Mouse (Mus musculus) stomach, embryonic 14.5 days (tissue): ENCODE results near the gene Trim17. TPM values are rescaled to one million over a fixed set of nuclear protein-coding genes. Genes with fewer than 3 reads are reported as not detected.
A peak's percentile ranks its signal among the peaks of the same experiment; 100 is the strongest.

Source experiments
- ATAC-seq: fragments of 200-750 bp; cut with Nextera tagmentation; 2 replicates; pipeline ENCODE4 v1.8.0; 2017; ENCODE audit warnings: low read depth, moderate TSS enrichment; ENCODE audit not compliant: insufficient number of reproducible peaks, insufficient read depth, low FRiP score
- H3K27ac ChIP-seq: fragments of 300-500 bp; sonication (generic); 2 replicates; pipeline ENCODE4 v1.5.1; 2014; ENCODE audit warnings: mild to moderate bottlenecking, low read length, moderate library complexity, mixed read lengths
- H3K27me3 ChIP-seq: fragments of 300-500 bp; sonication (generic); 2 replicates; pipeline ENCODE4 v1.6.1; 2014; ENCODE audit warnings: low read length, control low read depth, mixed read lengths; ENCODE audit not compliant: control insufficient read depth, insufficient read depth
- H3K36me3 ChIP-seq: fragments of 300-500 bp; sonication (generic); 2 replicates; pipeline ENCODE4 v1.6.1; 2014; ENCODE audit warnings: mild to moderate bottlenecking, control low read depth, low read length, moderate library complexity, mixed read lengths; ENCODE audit not compliant: control insufficient read depth, insufficient read depth
- H3K4me1 ChIP-seq: fragments of 300-500 bp; sonication (generic); 2 replicates; pipeline ENCODE4 v1.6.1; 2014; ENCODE audit warnings: low read length, control low read depth, mixed read lengths; ENCODE audit not compliant: control insufficient read depth, insufficient read depth
- H3K4me2 ChIP-seq: fragments of 300-500 bp; sonication (generic); replicated peaks from 2 replicates; pipeline ENCODE4 v1.6.1; 2014; ENCODE audit warnings: low read depth, low read length, control low read depth
- H3K4me3 ChIP-seq: fragments of 300-500 bp; sonication (generic); 2 replicates; pipeline ENCODE4 v1.5.1; 2014; ENCODE audit warnings: low read depth, low read length, control low read depth
- H3K9ac ChIP-seq: fragments of 300-500 bp; sonication (generic); replicated peaks from 2 replicates; pipeline ENCODE4 v1.6.1; 2014; ENCODE audit warnings: low read depth, mild to moderate bottlenecking, control low read depth, low read length, moderate library complexity, mixed read lengths
- H3K9me3 ChIP-seq: fragments of 300-500 bp; sonication (generic); 2 replicates; pipeline ENCODE4 v1.6.1; 2016; ENCODE audit warnings: low read depth, low read length, control low read depth; ENCODE audit not compliant: control insufficient read depth
- WGBS: fragments of 180-500 bp; shearing (Covaris S2); extraction: QIAGEN DNeasy Blood & Tissue Kit; methylation state at CpG from one replicate; pipeline ENCODE4 v1.1.7; 2014; 5-methylcytosine and 5-hydroxymethylcytosine counted together
- polyA plus RNA-seq: library from polyadenylated mRNA; unstranded; fragments of >200 nt; fragmentation: Nextera tagmentation; extraction: Ambion mirVana; gene quantifications from 2 replicates; pipeline ENCODE4 v1.2.1, GENCODE M21; 2014

Gene Trim17
- polyA plus RNA-seq, 1 experiment from 2014 or later: 0.20 TPM

DNA sequence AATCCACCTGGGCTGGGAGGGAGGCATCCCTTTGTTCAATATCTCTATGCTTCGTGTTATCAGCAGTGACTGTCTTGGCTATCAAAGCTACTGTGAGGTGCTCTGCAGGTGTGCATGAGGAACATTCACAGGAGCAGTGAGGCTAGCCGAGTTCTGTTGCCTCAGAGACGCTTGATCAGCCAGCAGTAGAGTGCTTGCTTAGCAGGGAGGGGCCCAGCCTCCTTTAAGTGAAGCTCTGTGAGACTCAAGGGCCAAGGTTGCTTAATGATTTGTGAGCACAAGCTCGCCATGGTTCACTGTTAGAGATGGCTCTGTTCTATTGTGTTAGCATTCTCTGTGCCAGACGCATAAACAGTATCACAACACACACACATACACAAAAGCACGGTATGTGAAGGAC is 15.2 kb downstream of the Trim17 start:
- no peak overlapping the region for H3K27ac ChIP-seq
- H3K4me2 ChIP-seq: no peak overlapping the region
- no peaks in the 10 kb centered on the region for H3K4me1 ChIP-seq
- no peaks in the 10 kb centered on the region for H3K9me3 ChIP-seq
- H3K9ac ChIP-seq: no peak overlapping the region
- H3K4me3 ChIP-seq: no peak overlapping the region
- no peaks in the 10 kb centered on the region for H3K27me3 ChIP-seq
- ATAC-seq: no peak
- WGBS: 58% methylated on average over 6 of the region's 6 CpGs
- no peaks in the 10 kb centered on the region; the same call in 1 of the 2 replicates for H3K36me3 ChIP-seq

DNA sequence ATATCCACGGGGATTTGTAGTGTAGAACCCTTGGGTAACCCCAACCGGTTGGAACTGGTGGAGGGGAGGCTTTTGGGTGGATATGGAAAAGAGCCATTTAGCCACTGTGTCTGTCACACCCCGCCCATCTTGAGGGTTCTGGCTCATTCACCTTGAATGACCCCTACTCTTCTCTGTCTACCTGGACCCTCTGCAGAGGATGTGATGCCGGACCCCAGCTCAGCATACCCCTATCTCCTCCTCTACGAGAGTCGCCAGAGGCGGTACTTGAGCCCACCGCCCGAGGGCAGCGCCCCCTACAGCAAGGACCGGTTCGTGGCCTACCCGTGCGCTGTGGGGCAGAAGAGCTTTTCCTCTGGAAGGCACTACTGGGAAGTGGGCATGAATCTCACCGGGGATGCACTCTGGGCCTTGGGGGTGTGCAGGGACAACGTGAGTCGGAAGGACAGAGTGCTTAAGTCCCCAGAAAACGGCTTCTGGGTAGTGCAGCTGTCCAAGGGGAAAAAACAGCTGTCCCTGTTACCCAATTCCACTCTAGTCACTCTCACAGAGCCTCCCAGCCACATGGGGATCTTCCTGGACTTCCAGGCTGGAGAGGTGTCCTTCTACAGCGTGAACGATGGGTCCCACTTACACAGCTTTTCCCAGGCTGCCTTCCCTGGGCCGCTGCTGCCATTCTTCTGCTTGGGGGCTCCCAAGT is 16.5 kb downstream of the Trim17 start:
- Histone ChIP-seq H3K9me3 (no peaks in the 10 kb centered on the region), H3K4me2 (no peak overlapping the region), H3K27me3 (no peaks in the 10 kb centered on the region), H3K36me3 (no peaks in the 10 kb centered on the region; the same call in 1 of the 2 replicates), H3K27ac (no peak overlapping the region), H3K4me3 (no peak overlapping the region), H3K9ac (no peak overlapping the region), H3K4me1 (no peaks in the 10 kb centered on the region)
- 88% methylated on average over 21 of the region's 21 CpGs for WGBS
- ATAC-seq: no peak

DNA sequence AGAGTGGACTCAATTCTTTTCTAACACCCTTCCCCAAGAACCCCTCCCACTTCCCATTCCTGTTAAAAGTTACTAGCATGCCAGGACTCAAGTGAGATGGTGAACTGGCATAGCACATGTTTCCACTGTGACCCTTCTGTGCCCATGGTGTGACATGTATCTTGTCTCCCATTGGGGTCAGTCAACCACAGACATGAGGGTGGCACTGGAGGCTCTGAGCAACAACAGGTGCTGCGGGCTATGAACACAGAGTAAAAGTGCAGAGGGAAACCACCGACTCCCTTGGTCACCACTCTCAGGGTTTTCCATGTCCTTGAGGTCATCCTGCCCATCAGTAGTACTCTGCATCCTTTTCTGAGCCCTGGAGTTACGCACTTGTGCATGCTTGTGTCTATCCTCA is 17.3 kb downstream of the Trim17 start:
- Histone ChIP-seq H3K27me3 (no peaks in the 10 kb centered on the region), H3K4me3 (no peak overlapping the region), H3K9ac (no peak overlapping the region), H3K27ac (no peak overlapping the region), H3K4me2 (no peak overlapping the region), H3K4me1 (no peaks in the 10 kb centered on the region), H3K36me3 (no peaks in the 10 kb centered on the region; the same call in 1 of the 2 replicates), H3K9me3 (no peaks in the 10 kb centered on the region)
- ATAC-seq: no peak
- 96% methylated on average over 3 of the region's 3 CpGs for WGBS

DNA sequence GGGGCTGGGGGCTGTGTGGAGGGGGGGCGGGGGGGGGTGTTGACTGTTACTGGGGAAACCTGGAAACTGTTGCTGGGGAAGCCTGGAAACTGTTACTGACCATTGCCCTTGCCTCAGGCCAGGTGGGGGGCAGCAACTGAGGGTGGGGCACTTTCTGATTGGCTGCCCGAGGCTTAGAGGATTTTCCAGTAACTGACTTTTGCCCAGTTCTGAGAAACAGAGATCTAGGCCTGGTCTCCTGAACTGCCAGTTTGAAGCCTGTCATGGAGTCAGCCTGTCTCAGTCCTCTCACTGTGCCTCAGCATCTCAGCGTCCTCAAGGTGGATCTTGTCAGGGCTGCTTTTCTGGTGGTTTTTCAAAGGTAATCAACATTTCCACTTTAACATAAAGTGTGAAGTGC is 19.9 kb downstream of the Trim17 start:
- Histone ChIP-seq H3K4me3 (no peak overlapping the region), H3K9ac (no peak overlapping the region), H3K4me1 (peaks cover 8% of the 10 kb centered on the region), H3K4me2 (no peak overlapping the region), H3K36me3 (no peaks in the 10 kb centered on the region; the same call in 1 of the 2 replicates), H3K27ac (no peak overlapping the region), H3K9me3 (no peaks in the 10 kb centered on the region), H3K27me3 (no peaks in the 10 kb centered on the region)
- 78% methylated on average over 3 of the region's 3 CpGs for WGBS
- no peak for ATAC-seq

DNA sequence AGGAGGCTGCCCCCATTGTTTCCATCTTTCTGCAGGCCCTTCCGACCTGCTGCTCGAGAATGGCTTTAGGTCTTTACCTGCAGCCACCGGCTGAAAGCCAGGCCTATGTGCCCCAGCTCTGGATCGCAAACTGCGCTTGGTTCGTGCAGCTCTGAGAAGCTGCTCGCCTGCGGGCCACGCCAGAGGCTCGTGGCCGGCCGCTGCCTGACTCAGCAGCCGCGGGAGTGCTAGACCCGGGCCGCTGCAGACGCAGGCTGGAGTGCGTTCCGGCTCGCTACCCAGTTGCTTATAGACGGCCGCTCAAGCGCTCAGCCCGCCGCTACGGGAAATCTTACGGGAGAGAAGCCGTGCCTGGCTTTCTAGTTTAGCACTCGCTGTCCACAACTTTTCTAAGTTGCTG is 22.7 kb downstream of the Trim17 start:
- Histone ChIP-seq H3K4me3 (peak overlapping the region; percentile 96), H3K36me3 (peaks cover 3% of the 10 kb centered on the region; the same call in 1 of the 2 replicates), H3K27me3 (no peaks in the 10 kb centered on the region), H3K4me1 (peaks cover 17% of the 10 kb centered on the region), H3K4me2 (peak overlapping the region; percentile 99), H3K9me3 (no peaks in the 10 kb centered on the region), H3K9ac (peak overlapping the region; percentile 95), H3K27ac (peak overlapping the region; percentile 81; the same call in 1 of the 2 replicates)
- no peak for ATAC-seq
- under 1% methylated on average over 29 of the region's 29 CpGs for WGBS

DNA sequence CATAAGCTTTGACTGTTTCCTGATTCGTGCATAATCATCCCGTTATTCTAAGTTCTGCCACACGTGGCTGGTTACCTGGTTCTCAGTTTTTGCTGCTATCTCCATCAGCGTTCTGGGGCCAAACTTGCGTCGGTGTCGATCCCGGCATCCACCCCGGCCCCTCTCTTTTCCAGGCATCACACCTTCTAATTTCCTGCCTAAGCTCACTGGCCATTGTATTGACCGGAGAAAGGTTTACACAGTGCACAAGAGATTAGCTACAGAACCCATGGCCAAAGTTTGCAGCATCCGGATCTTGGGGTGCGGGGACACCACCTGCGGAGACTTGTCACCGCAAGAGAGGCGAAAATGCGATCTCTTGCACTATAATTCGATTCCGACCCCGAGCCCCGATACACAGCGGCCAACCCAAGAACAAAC is 23.1 kb downstream of the Trim17 start:
- H3K27ac ChIP-seq: peak overlapping the region; percentile 81
- peaks cover 17% of the 10 kb centered on the region for H3K4me1 ChIP-seq
- H3K4me3 ChIP-seq: peak overlapping the region; percentile 96
- WGBS: under 1% methylated on average over 21 of the region's 21 CpGs
- H3K27me3 ChIP-seq: no peaks in the 10 kb centered on the region
- peak overlapping the region; percentile 95 for H3K9ac ChIP-seq
- peak overlapping the region; percentile 99 for H3K4me2 ChIP-seq
- H3K36me3 ChIP-seq: peaks cover 7% of the 10 kb centered on the region; the same call in 1 of the 2 replicates
- no peaks in the 10 kb centered on the region for H3K9me3 ChIP-seq
- no peak for ATAC-seq

DNA sequence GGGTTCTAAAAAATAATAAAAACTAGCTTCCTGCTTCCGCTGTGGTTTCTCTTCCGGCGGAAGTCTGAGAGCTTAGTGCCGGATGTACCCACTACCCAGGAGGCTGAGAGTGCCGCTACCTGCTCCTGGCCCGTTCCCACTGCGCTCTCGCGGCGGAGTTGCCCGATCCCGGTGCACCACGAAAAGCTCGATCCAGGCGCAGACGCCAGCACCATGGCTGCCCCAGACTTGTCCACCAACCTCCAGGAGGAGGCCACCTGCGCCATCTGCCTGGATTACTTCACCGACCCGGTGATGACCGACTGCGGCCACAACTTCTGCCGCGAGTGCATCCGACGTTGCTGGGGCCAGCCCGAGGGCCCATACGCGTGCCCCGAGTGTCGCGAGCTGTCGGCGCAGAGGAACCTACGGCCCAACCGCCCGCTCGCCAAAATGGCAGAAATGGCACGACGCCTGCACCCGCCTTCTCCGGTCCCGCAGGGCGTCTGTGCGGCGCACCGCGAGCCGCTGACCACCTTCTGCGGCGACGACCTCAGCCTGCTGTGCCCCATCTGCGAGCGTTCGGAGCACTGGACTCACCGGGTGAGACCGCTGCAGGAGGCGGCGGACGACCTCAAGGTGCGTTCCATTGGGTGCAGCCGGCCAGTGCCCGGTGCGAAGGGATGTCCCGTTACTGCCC is 23.7 kb downstream of the Trim17 start, which contains the start of gene Trim11:
Trim11 (plus strand) TSS at position 67 of the 679 bp plus-strand sequence.
- peaks cover 10% of the 10 kb centered on the region; the same call in 1 of the 2 replicates for H3K36me3 ChIP-seq
- peak within 1 kb of the TSS; percentile 96 for H3K4me3 ChIP-seq
- WGBS: under 1% methylated on average over 64 of the region's 64 CpGs
- H3K27ac ChIP-seq: peak within 1 kb of the TSS; percentile 81
- H3K9ac ChIP-seq: peak within 1 kb of the TSS; percentile 95
- ATAC-seq: peak; percentile 43
- peaks cover 17% of the 10 kb centered on the region for H3K4me1 ChIP-seq
- no peaks in the 10 kb centered on the region for H3K9me3 ChIP-seq
- H3K4me2 ChIP-seq: peak within 1 kb of the TSS; percentile 99
- H3K27me3 ChIP-seq: no peaks in the 10 kb centered on the region

DNA sequence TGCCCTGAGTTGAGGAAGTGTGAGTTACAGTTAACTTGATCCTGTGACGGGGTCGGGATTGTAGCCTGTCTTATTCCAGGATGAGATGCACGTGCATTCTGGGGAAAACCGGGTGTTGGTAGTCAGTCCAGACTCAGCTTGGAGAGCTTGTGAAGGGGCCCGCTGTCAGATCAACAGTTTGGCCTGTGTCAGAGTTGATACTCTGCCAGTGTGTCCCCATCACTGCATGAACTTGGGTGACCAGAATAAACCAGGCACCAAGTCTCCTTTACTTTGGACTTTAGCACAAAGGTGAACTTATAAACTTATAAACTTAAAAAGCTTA is 24.2 kb downstream of the Trim17 start:
- H3K27ac ChIP-seq: no peak overlapping the region
- H3K9me3 ChIP-seq: no peaks in the 10 kb centered on the region
- H3K36me3 ChIP-seq: peaks cover 10% of the 10 kb centered on the region; the same call in 1 of the 2 replicates
- H3K4me3 ChIP-seq: peak overlapping the region; percentile 96
- ATAC-seq: no peak
- under 1% methylated on average over 5 of the region's 5 CpGs for WGBS
- H3K4me2 ChIP-seq: peak overlapping the region; percentile 99
- peak overlapping the region; percentile 95 for H3K9ac ChIP-seq
- peaks cover 17% of the 10 kb centered on the region for H3K4me1 ChIP-seq
- H3K27me3 ChIP-seq: no peaks in the 10 kb centered on the region
